Mouse (Mus musculus) kidney, postnatal 0 days (tissue): ENCODE data around the gene Unc119b. TPM values are rescaled to one million over a fixed set of nuclear protein-coding genes. Genes with fewer than 3 reads are reported as not detected.
A peak's percentile ranks its signal among the peaks of the same experiment; 100 is the strongest.
"Not testable (repeated sequence)": the region's sequence is repeated elsewhere in the genome, so short reads cannot be mapped to it uniquely, and the experiment has no call there.

Experiments used
- ATAC-seq: fragments of 200-750 bp; cut with Nextera tagmentation; replicated peaks from 2 replicates; pipeline ENCODE4 v1.8.0; 2017; ENCODE audit warnings: low read depth, moderate number of reproducible peaks, moderate TSS enrichment, moderate library complexity; ENCODE audit not compliant: low FRiP score
- DNase-seq: peaks from one replicate; pipeline ENCODE4 v3.0.0-alpha.2; 2016; ENCODE audit warnings: low spot score
- H3K27ac ChIP-seq: fragments of 300-500 bp; sonication (generic); 2 replicates; pipeline ENCODE4 v1.5.1; 2014; ENCODE audit warnings: mild to moderate bottlenecking
- H3K27me3 ChIP-seq: fragments of 300-500 bp; sonication (generic); 2 replicates; pipeline ENCODE4 v1.6.1; 2014; ENCODE audit warnings: low read length, mixed read lengths; ENCODE audit not compliant: insufficient read depth
- H3K36me3 ChIP-seq: fragments of 300-500 bp; sonication (generic); 2 replicates; pipeline ENCODE4 v1.6.1; 2014; ENCODE audit warnings: low read length, mixed read lengths; ENCODE audit not compliant: insufficient read depth
- H3K4me1 ChIP-seq: fragments of 300-500 bp; sonication (generic); replicated peaks from 2 replicates; pipeline ENCODE4 v1.6.1; 2014; ENCODE audit warnings: antibody characterized with exemption, low read length, mixed read lengths; ENCODE audit not compliant: insufficient read depth
- H3K4me2 ChIP-seq: fragments of 300-500 bp; sonication (generic); 2 replicates; pipeline ENCODE4 v1.6.1; 2014; ENCODE audit warnings: mild to moderate bottlenecking, low read length, moderate library complexity, mixed read lengths
- H3K4me3 ChIP-seq: fragments of 300-500 bp; sonication (generic); replicated peaks from 2 replicates; pipeline ENCODE4 v1.5.1; 2014; ENCODE audit warnings: low read depth, low read length
- H3K9ac ChIP-seq: fragments of 300-500 bp; sonication (generic); 2 replicates; pipeline ENCODE4 v1.6.1; 2014; ENCODE audit warnings: low read depth, low read length
- H3K9me3 ChIP-seq: fragments of 300-500 bp; sonication (generic); replicated peaks from 2 replicates; pipeline ENCODE4 v1.6.1; 2016; ENCODE audit warnings: low read length, inconsistent platforms, mixed read lengths
- CTCF ChIP-seq: IDR thresholded peaks from 2 replicates; pipeline ENCODE4 v1.5.1; 2016; ENCODE audit warnings: antibody characterized with exemption, low read depth, mild to moderate bottlenecking, moderate library complexity
- WGBS: fragments of 180-500 bp; shearing (Covaris S2); extraction: QIAGEN DNeasy Blood & Tissue Kit; methylation state at CpG from one replicate; pipeline ENCODE4 v1.1.7; 2014; 5-methylcytosine and 5-hydroxymethylcytosine counted together
- polyA plus RNA-seq: library from polyadenylated mRNA; unstranded; fragments of >200 nt; fragmentation: Nextera tagmentation; extraction: Ambion mirVana; gene quantifications from 2 replicates; pipeline ENCODE4 v1.2.1, GENCODE M21; 2015

Gene Unc119b
- polyA plus RNA-seq, 1 experiment from 2014 or later: 40.8 TPM

DNA sequence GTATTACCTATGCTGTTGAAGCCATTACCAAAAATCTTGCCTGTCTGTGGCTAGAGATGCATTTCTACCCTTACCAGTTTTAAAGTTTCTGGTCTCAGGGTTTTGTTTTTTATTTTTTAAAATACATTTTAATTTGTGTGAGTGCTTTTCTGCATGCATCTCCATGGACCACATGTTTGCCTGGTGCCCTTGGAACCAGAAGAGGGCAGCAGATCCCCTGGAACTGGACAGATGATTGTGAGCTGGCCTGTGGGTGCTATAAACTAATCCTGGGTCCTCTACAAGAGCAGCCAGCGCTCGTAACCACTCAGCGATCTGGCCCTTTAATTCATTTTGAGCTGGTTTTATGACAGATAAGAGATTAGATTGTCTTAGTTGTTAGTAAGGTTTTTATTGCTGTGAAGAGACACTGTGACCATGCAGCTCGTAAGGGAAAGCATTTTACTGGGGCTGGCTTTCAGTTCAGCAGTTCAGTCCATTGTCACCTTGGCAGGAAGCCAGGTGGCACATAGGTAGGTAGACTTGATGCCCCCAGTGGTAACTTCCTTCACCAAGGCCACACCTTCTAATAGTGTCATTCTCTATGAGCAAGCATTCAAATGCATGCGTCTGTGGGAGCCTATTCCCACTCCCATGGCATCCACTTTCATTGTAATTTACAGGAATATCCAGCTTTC lies 45.0 kb downstream of the Unc119b start:
- no peak overlapping the region for H3K27ac ChIP-seq
- no peaks in the 10 kb centered on the region for H3K4me1 ChIP-seq
- no peak overlapping the region for H3K4me2 ChIP-seq
- peak; percentile 31; the same call in 1 of the 2 replicates for TF ChIP-seq CTCF
- H3K9me3 ChIP-seq: no peaks in the 10 kb centered on the region
- 90% methylated on average over 5 of the region's 5 CpGs for WGBS
- H3K9ac ChIP-seq: no peak overlapping the region
- no peak for ATAC-seq
- H3K36me3 ChIP-seq: peaks cover 51% of the 10 kb centered on the region
- no peak overlapping the region for H3K4me3 ChIP-seq
- no peak for DNase-seq
- H3K27me3 ChIP-seq: no peaks in the 10 kb centered on the region

- Histone ChIP-seq H3K4me2 (no peak overlapping the region), H3K27ac (no peak overlapping the region), H3K9me3 (no peaks in the 10 kb centered on the region), H3K4me3 (no peak overlapping the region), H3K27me3 (no peaks in the 10 kb centered on the region), H3K36me3 (peaks cover 52% of the 10 kb centered on the region), H3K4me1 (no peaks in the 10 kb centered on the region), H3K9ac (no peak overlapping the region)
- TF ChIP-seq CTCF: no peak
- DNase-seq (no peak), ATAC-seq (no peak)
- WGBS: 100% methylated on average over 2 of the region's 2 CpGs
These were observed 49.1 kb downstream of the Unc119b start for GRCm38 (mm10) chr5:115085675-115086074.

DNA sequence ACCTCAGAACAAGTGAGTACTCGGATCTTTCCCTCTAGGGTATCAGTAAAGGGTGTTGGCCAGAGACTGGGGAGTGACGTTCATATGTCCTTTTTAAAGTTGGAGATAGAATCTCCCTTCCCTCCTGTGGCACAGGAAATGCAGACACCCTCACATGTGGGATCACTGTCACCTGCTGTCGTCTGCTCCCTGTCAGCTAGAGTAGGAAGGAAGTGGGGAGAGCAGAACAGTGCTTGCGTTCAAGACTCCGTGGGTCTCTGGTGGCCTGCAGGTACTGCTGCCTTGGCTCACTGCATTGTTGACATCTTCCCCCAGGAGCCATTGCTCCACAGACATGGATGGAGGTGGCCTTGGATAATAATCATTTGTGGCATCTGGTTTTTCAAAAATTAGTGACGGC lies 51.3 kb downstream of the Unc119b start:
- H3K27ac ChIP-seq: no peak overlapping the region
- ATAC-seq: no peak
- 84% methylated on average over 6 of the region's 6 CpGs for WGBS
- H3K9ac ChIP-seq: no peak overlapping the region
- peaks cover 35% of the 10 kb centered on the region for H3K36me3 ChIP-seq
- H3K4me3 ChIP-seq: no peak overlapping the region
- no peak overlapping the region for H3K4me2 ChIP-seq
- no peaks in the 10 kb centered on the region for H3K9me3 ChIP-seq
- H3K27me3 ChIP-seq: no peaks in the 10 kb centered on the region
- DNase-seq: no peak
- no peaks in the 10 kb centered on the region; the same call in 1 of the 2 replicates for H3K4me1 ChIP-seq
- no peak for TF ChIP-seq CTCF

- ATAC-seq (no peak), DNase-seq (no peak)
- TF ChIP-seq CTCF: no peak
- H3K4me3 ChIP-seq: no peak overlapping the region
- whole genome bisulfite sequencing: 67% methylated on average over 5 of the region's 5 CpGs
- no peaks in the 10 kb centered on the region for H3K27me3 ChIP-seq
- H3K9me3 ChIP-seq: no peaks in the 10 kb centered on the region
- H3K9ac ChIP-seq: no peak overlapping the region
- no peak overlapping the region for H3K4me2 ChIP-seq
- peak overlapping the region; percentile 36; the same call in 1 of the 2 replicates for H3K27ac ChIP-seq
- no peaks in the 10 kb centered on the region; the same call in 1 of the 2 replicates for H3K4me1 ChIP-seq
- peaks cover 25% of the 10 kb centered on the region for H3K36me3 ChIP-seq
These were observed 53.1 kb downstream of the Unc119b start for GRCm38 (mm10) chr5:115081636-115082035.

- H3K9ac ChIP-seq: no peak overlapping the region
- 59% methylated on average over 5 of the region's 5 CpGs for WGBS
- H3K4me3 ChIP-seq: no peak overlapping the region
- H3K9me3 ChIP-seq: no peaks in the 10 kb centered on the region
- peak; percentile 75 for DNase-seq
- H3K4me2 ChIP-seq: no peak overlapping the region
- H3K4me1 ChIP-seq: peaks cover 6% of the 10 kb centered on the region
- peaks cover 6% of the 10 kb centered on the region for H3K36me3 ChIP-seq
- no peaks in the 10 kb centered on the region for H3K27me3 ChIP-seq
- no peak for ATAC-seq
- no peak overlapping the region for H3K27ac ChIP-seq
- peak; percentile 78 for TF ChIP-seq CTCF
These were observed 58.5 kb downstream of the Unc119b start for GRCm38 (mm10) chr5:115076144-115076901.

GRCm38 (mm10) chr5:115074749-115075148 lies 60.0 kb downstream of the Unc119b start:
- WGBS: 50% methylated on average over 4 of the region's 4 CpGs
- ATAC-seq (no peak), DNase-seq (no peak)
- TF ChIP-seq CTCF: no peak
- Histone ChIP-seq H3K36me3 (peaks cover 6% of the 10 kb centered on the region), H3K4me3 (no peak overlapping the region), H3K27me3 (no peaks in the 10 kb centered on the region), H3K9ac (no peak overlapping the region), H3K4me2 (no peak overlapping the region), H3K27ac (no peak overlapping the region), H3K4me1 (peaks cover 6% of the 10 kb centered on the region), H3K9me3 (no peaks in the 10 kb centered on the region)

DNA sequence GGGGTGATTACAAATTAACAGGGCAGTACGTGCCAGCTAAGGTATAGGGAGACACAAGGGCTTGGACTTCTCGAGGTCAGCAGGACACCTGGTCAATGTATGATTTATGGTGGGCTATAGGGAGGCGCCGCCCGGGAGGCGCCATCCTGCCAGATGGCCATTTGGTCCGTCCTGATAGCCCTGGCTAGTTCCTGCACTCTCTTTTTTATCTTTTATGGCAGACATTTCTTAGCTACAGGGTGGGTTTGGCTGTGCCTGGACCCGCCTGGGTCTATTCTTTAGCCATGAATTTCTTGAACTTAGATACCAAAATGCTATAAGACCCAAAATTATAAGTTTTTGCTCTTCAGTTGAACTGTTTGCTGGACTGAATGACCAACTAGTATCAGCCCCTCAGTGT lies 61.5 kb downstream of the Unc119b start:
- not testable (repeated sequence) for H3K9ac ChIP-seq, DNase-seq, H3K27me3 ChIP-seq, H3K4me3 ChIP-seq, ATAC-seq, H3K9me3 ChIP-seq, H3K4me2 ChIP-seq, H3K36me3 ChIP-seq, H3K27ac ChIP-seq, H3K4me1 ChIP-seq
- 10% methylated on average over 7 of the region's 8 CpGs for WGBS
